Mouse (Mus musculus): ENCODE data around the gene Gse1. TPM values are rescaled to one million over a fixed set of nuclear protein-coding genes. Genes with fewer than 3 reads are reported as not detected.

Gene Gse1
- polyA plus RNA-seq, 1 experiment from 2014 or later = 25.3 TPM

DNA sequence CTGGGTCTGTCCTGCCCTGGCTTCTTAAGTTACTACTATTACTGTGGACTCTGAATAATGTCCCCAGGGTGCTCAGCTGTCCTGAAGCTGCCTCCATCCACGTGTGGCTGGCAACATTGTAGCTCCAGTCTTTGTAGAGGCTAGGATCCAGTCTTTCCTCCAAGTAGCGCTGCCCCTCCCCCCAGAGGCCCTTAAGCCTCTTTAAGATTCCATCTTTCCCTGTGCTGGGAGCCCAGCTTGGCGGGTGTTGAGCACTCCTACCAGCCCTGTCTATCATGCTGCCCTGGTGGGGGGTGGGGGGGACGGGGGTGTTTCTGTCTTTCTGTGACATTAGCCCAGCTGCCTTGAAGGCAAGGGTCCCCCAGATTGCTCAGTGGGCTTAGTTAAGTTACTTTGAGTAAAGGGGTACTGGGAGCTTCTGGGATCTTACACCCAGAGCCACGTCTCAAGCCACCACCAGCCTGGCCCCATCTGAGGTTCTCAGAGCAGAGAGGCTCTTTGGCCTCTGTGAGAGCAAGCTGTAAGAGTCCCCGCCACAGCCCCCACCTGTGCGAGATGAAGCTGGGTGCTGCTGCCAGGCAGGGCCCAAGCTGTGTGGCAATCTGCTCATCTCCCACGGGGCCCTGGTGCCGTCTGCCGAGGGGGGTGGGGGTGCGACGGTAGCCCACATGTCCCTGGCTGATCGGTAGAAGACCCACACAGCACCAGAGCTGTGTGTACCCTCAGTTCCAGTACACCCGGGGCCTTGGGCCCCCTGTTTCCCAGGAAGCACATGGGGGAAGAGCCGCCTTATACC lies 329.1 kb downstream of the Gse1 start:
- Histone ChIP-seq H3K36me3 (ENCODE audit: control insufficient read depth, insufficient read depth, low read length) (peaks cover 14% of the 10 kb centered on the region), H3K4me1 (replicated peaks; ENCODE audit: control insufficient read depth, insufficient read depth, low read length) (peaks cover 67% of the 10 kb centered on the region), H3K4me2 (no peak overlapping the region), H3K4me3 (ENCODE audit: low read depth, low read length) (no peak overlapping the region), H3K9me3 (ENCODE audit: control insufficient read depth, low read length) (no peaks in the 10 kb centered on the region), H3K27ac (ENCODE audit: low read depth, low read length) (no peak overlapping the region), H3K27me3 (replicated peaks; ENCODE audit: control insufficient read depth, insufficient read depth, low read length) (no peaks in the 10 kb centered on the region), H3K9ac (ENCODE audit: low read depth, low read length) (no peak overlapping the region)
- DNase-seq (ENCODE audit: low spot score) (no peak), ATAC-seq (replicated peaks; ENCODE audit: low FRiP score) (no peak)
- WGBS = 66% methylated on average over 15 of the region's 15 CpGs

DNA sequence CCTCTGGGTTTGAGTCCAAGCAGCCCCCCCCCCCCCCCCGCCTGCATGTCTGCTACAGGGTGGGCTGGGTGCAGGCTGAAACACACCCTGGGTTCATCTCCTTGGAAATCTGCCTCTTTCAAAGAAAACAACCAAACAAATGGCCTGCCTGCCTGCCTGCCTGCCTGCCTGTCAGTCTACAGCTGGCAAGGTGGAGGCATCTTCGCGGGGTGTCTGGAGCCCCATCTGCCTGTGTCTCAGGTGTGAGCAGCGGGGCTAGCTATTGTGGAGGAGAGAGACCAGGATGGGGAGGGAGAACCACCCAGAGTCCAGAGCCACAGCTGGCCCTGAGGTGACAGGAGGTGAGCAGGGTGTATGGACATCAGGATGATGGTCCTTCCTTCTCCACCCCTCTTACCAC lies 329.9 kb downstream of the Gse1 start:
- WGBS = 78% methylated on average over 3 of the region's 4 CpGs
- no peak for DNase-seq (ENCODE audit: low spot score)
- no peak overlapping the region for H3K27ac ChIP-seq (ENCODE audit: low read depth, low read length)
- no peaks in the 10 kb centered on the region for H3K9me3 ChIP-seq (ENCODE audit: control insufficient read depth, low read length)
- H3K36me3 ChIP-seq (ENCODE audit: control insufficient read depth, insufficient read depth, low read length) = peaks cover 17% of the 10 kb centered on the region
- H3K4me2 ChIP-seq = no peak overlapping the region
- no peak overlapping the region for H3K9ac ChIP-seq (ENCODE audit: low read depth, low read length)
- H3K4me1 ChIP-seq (replicated peaks; ENCODE audit: control insufficient read depth, insufficient read depth, low read length) = peaks cover 74% of the 10 kb centered on the region
- no peaks in the 10 kb centered on the region for H3K27me3 ChIP-seq (replicated peaks; ENCODE audit: control insufficient read depth, insufficient read depth, low read length)
- no peak for ATAC-seq (replicated peaks; ENCODE audit: low FRiP score)
- H3K4me3 ChIP-seq (ENCODE audit: low read depth, low read length) = no peak overlapping the region

DNA sequence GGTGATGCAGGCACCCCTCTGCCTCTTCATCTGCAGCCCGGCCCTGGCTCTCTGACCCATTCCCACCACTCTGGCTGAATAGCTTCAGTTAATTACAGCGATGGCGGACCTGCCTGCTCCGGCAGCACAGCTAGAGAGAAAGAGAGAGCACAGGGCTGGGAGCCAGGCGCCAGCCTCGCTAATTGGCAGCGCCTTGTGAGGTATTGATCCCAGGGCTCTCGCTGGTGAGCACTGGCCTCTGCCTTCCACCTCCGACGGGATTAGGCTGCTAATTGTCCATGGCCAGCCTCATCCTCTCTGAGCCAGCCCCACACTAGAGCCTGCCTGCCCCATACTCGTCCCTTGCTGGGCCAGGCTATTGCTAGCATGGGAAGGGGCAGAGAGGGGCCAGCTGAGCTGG lies 331.4 kb downstream of the Gse1 start:
- no peak overlapping the region for H3K4me2 ChIP-seq
- no peak overlapping the region for H3K27ac ChIP-seq (ENCODE audit: low read depth, low read length)
- peaks cover 71% of the 10 kb centered on the region for H3K4me1 ChIP-seq (replicated peaks; ENCODE audit: control insufficient read depth, insufficient read depth, low read length)
- ATAC-seq (replicated peaks; ENCODE audit: low FRiP score) = no peak
- no peaks in the 10 kb centered on the region for H3K9me3 ChIP-seq (ENCODE audit: control insufficient read depth, low read length)
- H3K36me3 ChIP-seq (ENCODE audit: control insufficient read depth, insufficient read depth, low read length) = peaks cover 14% of the 10 kb centered on the region
- no peak overlapping the region for H3K4me3 ChIP-seq (ENCODE audit: low read depth, low read length)
- whole genome bisulfite sequencing = 74% methylated on average over 11 of the region's 11 CpGs
- H3K9ac ChIP-seq (ENCODE audit: low read depth, low read length) = no peak overlapping the region
- H3K27me3 ChIP-seq (replicated peaks; ENCODE audit: control insufficient read depth, insufficient read depth, low read length) = no peaks in the 10 kb centered on the region
- DNase-seq (ENCODE audit: low spot score) = no peak

DNA sequence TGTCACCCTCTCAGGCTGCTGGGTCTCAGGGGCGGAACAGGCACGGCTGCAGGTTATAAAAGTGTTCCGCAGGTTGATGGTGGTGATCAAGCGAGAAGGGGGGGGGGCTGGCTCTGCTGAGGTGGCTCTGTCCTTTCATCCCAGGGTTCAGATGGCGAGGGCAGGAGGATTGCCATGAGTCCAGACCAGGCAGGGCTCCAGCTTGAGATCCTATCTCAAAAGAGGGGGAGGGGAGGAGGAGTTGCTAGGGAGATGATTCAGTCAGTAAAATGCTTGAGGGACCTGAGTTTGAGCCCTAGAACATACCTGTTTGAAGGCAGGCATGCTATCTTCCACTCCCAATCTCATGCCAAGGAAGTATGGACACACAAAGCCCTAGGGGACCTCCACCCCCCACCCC lies 332.3 kb downstream of the Gse1 start:
- DNase-seq (ENCODE audit: low spot score) (no peak), ATAC-seq (replicated peaks; ENCODE audit: low FRiP score) (no peak)
- H3K27me3 ChIP-seq (replicated peaks; ENCODE audit: control insufficient read depth, insufficient read depth, low read length) = no peaks in the 10 kb centered on the region
- no peak overlapping the region for H3K4me3 ChIP-seq (ENCODE audit: low read depth, low read length)
- H3K9me3 ChIP-seq (ENCODE audit: control insufficient read depth, low read length) = no peaks in the 10 kb centered on the region
- H3K4me2 ChIP-seq = no peak overlapping the region
- H3K36me3 ChIP-seq (ENCODE audit: control insufficient read depth, insufficient read depth, low read length) = peaks cover 11% of the 10 kb centered on the region; the same call in 1 of the 2 replicates
- no peak overlapping the region for H3K9ac ChIP-seq (ENCODE audit: low read depth, low read length)
- 84% methylated on average over 5 of the region's 5 CpGs for WGBS
- H3K4me1 ChIP-seq (replicated peaks; ENCODE audit: control insufficient read depth, insufficient read depth, low read length) = peaks cover 70% of the 10 kb centered on the region
- H3K27ac ChIP-seq (ENCODE audit: low read depth, low read length) = no peak overlapping the region

DNA sequence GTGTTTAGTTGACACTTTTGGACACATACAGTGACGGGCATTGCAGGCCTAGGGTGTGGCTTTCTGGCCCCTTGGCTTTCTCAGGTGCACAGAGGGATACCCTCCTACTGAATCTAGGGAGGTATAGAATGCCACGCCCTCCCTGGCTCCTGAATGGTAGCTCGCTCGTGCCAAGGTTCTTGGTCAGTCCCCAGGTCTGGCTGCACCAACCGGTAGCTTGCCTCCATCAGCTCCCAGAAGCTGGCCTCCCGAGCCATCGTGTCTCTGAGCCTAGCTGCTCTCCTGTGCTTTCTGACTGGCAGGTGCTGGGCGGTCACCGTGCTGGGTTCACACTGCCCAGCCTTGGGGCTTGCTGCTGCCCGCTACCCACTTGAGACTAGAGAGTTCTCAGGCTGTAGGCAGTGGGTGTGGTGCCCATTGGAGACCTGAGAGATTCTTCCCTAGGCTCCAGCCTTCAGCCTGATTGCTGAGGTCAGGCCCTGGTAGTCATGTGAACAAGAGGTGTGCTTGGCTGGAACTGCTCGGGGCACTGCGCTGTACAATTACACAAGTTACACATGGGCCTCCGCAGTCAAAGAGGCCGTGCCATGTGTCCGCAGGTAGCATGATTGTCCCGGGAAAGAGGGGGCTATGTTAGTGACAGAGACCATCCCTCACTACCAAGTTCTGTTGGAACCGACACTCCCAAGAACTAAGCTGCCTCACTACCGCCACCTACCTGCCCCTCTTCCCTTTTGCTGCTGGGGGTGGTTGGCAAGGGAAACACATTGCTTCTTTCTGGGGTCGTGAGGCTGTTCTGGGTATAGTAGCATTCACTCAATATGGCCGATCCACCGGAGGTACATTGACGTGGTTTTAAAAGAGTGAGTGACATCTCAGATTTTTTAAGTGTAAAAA lies 333.5 kb downstream of the Gse1 start:
- Histone ChIP-seq H3K9ac (ENCODE audit: low read depth, low read length) (no peak overlapping the region), H3K27ac (ENCODE audit: low read depth, low read length) (no peak overlapping the region), H3K9me3 (ENCODE audit: control insufficient read depth, low read length) (no peaks in the 10 kb centered on the region), H3K36me3 (ENCODE audit: control insufficient read depth, insufficient read depth, low read length) (peaks cover 17% of the 10 kb centered on the region), H3K27me3 (replicated peaks; ENCODE audit: control insufficient read depth, insufficient read depth, low read length) (no peaks in the 10 kb centered on the region), H3K4me2 (no peak overlapping the region), H3K4me3 (ENCODE audit: low read depth, low read length) (no peak overlapping the region), H3K4me1 (replicated peaks; ENCODE audit: control insufficient read depth, insufficient read depth, low read length) (peaks cover 61% of the 10 kb centered on the region)
- WGBS = 81% methylated on average over 22 of the region's 22 CpGs
- DNase-seq (ENCODE audit: low spot score) (no peak), ATAC-seq (replicated peaks; ENCODE audit: low FRiP score) (no peak)

DNA sequence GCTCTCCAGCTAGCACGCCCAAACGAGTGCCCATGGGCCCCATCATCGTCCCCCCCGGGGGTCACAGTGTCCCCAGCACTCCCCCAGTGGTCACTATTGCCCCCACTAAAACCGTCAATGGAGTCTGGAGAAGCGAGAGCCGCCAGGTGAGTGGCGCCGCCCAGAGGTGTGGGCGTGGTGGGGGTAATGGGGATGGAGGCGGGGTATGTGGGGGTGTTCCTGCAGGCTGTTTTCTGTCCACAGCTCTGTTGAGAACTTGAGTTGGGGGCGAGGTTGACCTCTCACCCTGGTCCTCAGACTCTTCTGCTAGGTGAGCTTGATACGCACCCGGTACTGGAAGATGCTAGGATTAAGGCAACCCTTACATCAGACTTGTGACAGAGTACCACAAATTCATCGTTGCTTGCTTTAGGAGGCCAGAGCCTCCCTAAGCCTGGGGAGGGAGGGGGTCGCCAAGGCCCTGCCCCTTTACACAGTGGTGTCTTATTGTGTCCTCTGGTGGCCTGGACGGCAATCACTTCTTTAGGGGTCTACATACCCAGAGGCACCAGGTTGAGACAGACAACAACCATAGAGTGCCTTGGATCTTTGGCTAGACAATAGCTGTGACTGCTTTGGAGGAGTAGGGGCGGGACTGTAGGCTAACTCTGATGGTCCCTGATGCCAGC lies 334.6 kb downstream of the Gse1 start:
- Histone ChIP-seq H3K36me3 (ENCODE audit: control insufficient read depth, insufficient read depth, low read length) (peaks cover 27% of the 10 kb centered on the region), H3K27me3 (replicated peaks; ENCODE audit: control insufficient read depth, insufficient read depth, low read length) (no peaks in the 10 kb centered on the region), H3K27ac (ENCODE audit: low read depth, low read length) (peak overlapping the region; percentile 60), H3K4me3 (ENCODE audit: low read depth, low read length) (no peak overlapping the region), H3K9me3 (ENCODE audit: control insufficient read depth, low read length) (no peaks in the 10 kb centered on the region), H3K4me2 (no peak overlapping the region; the same call in 1 of the 2 replicates), H3K9ac (ENCODE audit: low read depth, low read length) (no peak overlapping the region), H3K4me1 (replicated peaks; ENCODE audit: control insufficient read depth, insufficient read depth, low read length) (peaks cover 51% of the 10 kb centered on the region)
- 85% methylated on average over 18 of the region's 18 CpGs for WGBS
- no peak for DNase-seq (ENCODE audit: low spot score)
- ATAC-seq (replicated peaks; ENCODE audit: low FRiP score) = no peak

DNA sequence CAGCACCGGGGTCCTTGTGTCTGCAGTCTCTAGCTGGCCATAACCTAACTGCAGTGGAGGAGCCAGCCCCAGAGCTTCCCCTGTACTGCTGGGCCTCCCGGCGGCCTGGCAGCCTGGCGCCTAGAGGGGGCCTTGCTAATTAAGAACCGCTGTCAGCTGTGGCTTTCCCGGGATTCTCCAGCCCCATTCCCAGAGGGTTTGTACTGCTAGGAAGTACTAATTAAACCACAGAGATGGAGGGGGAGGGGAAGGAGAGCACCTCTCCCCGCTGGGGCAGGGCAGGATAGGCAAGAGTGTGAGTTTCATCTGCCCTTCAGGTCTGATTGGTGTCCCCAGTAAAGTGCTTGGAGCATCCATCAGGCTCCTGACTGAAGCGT lies 335.1 kb downstream of the Gse1 start:
- Histone ChIP-seq H3K36me3 (ENCODE audit: control insufficient read depth, insufficient read depth, low read length) (peaks cover 32% of the 10 kb centered on the region), H3K4me3 (ENCODE audit: low read depth, low read length) (no peak overlapping the region), H3K9ac (ENCODE audit: low read depth, low read length) (no peak overlapping the region), H3K4me1 (replicated peaks; ENCODE audit: control insufficient read depth, insufficient read depth, low read length) (peaks cover 47% of the 10 kb centered on the region), H3K27me3 (replicated peaks; ENCODE audit: control insufficient read depth, insufficient read depth, low read length) (no peaks in the 10 kb centered on the region), H3K27ac (ENCODE audit: low read depth, low read length) (peak overlapping the region; percentile 60), H3K9me3 (ENCODE audit: control insufficient read depth, low read length) (no peaks in the 10 kb centered on the region), H3K4me2 (peak overlapping the region; percentile 5; the same call in 1 of the 2 replicates)
- DNase-seq (ENCODE audit: low spot score) = no peak
- WGBS = 34% methylated on average over 8 of the region's 8 CpGs
- ATAC-seq (replicated peaks; ENCODE audit: low FRiP score) = no peak; the same call in 1 of the 2 replicates

All from liver, embryonic 11.5 days (tissue).